ENCODE assay signal across 9 mouse cellular contexts in the genomic region with DNA sequence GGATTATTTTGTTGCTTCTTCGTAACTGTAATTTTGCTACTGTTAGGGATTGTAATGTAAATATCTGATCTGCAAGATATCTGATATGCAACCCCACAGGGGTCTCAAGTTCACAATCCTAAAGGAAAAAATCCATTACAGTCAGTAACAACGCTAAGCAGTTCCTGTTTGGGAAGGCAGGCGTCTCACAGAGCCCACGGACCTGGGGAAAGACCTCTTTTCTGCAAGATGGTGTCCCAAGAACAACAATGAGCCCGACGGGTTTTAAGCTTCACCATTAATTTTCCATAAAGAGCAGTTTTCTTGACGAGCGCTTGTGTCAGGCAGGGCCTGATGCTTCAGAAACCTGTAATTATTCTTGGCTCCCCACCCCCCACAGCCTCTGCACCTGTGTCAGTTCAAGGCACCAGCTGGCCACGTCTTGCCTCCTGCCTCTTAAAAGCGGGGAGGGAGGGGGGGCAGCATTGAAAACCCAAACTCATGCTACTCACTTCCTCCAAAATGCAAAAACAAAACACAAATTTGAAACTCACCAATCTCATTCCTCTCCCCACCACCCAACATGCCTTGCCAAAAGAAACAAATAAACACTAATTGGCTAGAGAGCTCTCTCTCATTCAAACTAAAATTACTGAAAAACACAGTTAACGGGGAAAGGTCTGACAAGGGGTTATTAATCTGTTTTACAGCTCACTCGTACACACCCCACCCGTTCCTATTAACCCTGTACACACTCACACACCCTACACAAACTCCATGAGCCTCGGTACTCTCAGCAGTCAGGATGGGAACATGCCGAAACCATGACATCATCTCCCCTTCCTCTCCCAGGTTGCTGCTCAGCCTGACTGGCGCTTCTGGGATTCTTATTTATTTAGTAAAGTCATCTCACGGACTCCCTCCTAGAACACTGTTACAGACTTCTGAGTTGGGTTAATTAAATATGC. TPM values are rescaled to one million over a fixed set of nuclear protein-coding genes. Genes with fewer than 3 reads are reported as not detected.
A peak's percentile ranks its signal among the peaks of the same experiment; 100 is the strongest.
DNase-seq lines count a peak whose midpoint lies in the region; ATAC-seq lines count a peak whose summit lies in the region.
"Had no signal": no experiment of that assay in that cellular context is flagged by ENCODE, and none has a peak within 500 bp of the region (broad histone marks: within the 10 kb centered on the region; RNA-seq: fewer than 3 reads in every experiment).

No protein-coding gene starts in this region.

- peak; percentile 50 for DNase-seq in gastrocnemius, adult 18-20 months (ENCODE audit: low spot score)
- no peak for DNase-seq in gastrocnemius, postnatal 10 days
- DNase-seq in forebrain, embryonic 14.5 days (ENCODE audit: low spot score) = peak; percentile 90
- no peak for DNase-seq in liver, embryonic 11.5 days (ENCODE audit: low spot score)
- peak; percentile 19 for DNase-seq in neural tube, embryonic 10.5 days (ENCODE audit: extremely low spot score, low spot score)
- no peak for DNase-seq in testis, postnatal 14 days (ENCODE audit: low spot score)

- peak overlapping the region; percentile 10; the same call in 1 of the 2 replicates for H3K4me3 ChIP-seq in brown adipose tissue, adult 24 weeks (ENCODE audit: insufficient read depth, low read depth, low read length)
- no peak overlapping the region for H3K4me3 ChIP-seq in forebrain, embryonic 14.5 days (ENCODE audit: low read depth, low read length)
- H3K4me3 ChIP-seq in hindbrain, embryonic 15.5 days = no peak overlapping the region
- no peak overlapping the region for H3K4me3 ChIP-seq in liver, embryonic 11.5 days (ENCODE audit: low read depth, low read length)

- H3K9me3 ChIP-seq in forebrain, embryonic 14.5 days (replicated peaks; ENCODE audit: control insufficient read depth, low read length) = no peaks in the 10 kb centered on the region
- no peaks in the 10 kb centered on the region for H3K9me3 ChIP-seq in hindbrain, embryonic 15.5 days
- no peaks in the 10 kb centered on the region for H3K9me3 ChIP-seq in liver, embryonic 11.5 days (ENCODE audit: control insufficient read depth, low read length)
- H3K9me3 ChIP-seq: G1E had no signal

- peaks cover 49% of the 10 kb centered on the region for H3K4me1 ChIP-seq in brown adipose tissue, adult 24 weeks (ENCODE audit: control insufficient read depth, insufficient read depth, insufficient read length, low read length)
- H3K4me1 ChIP-seq in forebrain, embryonic 14.5 days (ENCODE audit: control insufficient read depth, insufficient read depth, low read length) = peaks cover 32% of the 10 kb centered on the region
- peaks cover 87% of the 10 kb centered on the region for H3K4me1 ChIP-seq in hindbrain, embryonic 15.5 days (replicated peaks)
- H3K4me1 ChIP-seq in liver, embryonic 11.5 days (replicated peaks; ENCODE audit: control insufficient read depth, insufficient read depth, low read length) = peaks cover 13% of the 10 kb centered on the region

- WGBS in forebrain, embryonic 14.5 days = 11% methylated on average over 17 of the region's 17 CpGs
- WGBS in hindbrain, embryonic 15.5 days = 22% methylated on average over 17 of the region's 17 CpGs
- WGBS in liver, embryonic 11.5 days = 43% methylated on average over 17 of the region's 17 CpGs

- H3K36me3 ChIP-seq in forebrain, embryonic 14.5 days (ENCODE audit: control insufficient read depth, insufficient read depth, low read length) = no peaks in the 10 kb centered on the region
- H3K36me3 ChIP-seq in hindbrain, embryonic 15.5 days = no peaks in the 10 kb centered on the region
- H3K36me3 ChIP-seq in liver, embryonic 11.5 days (ENCODE audit: control insufficient read depth, insufficient read depth, low read length) = no peaks in the 10 kb centered on the region
- H3K36me3 ChIP-seq: G1E had no signal

- peak overlapping the region; percentile 32 for H3K4me2 ChIP-seq in forebrain, embryonic 14.5 days (ENCODE audit: low read length)
- H3K4me2 ChIP-seq in hindbrain, embryonic 15.5 days = peak overlapping the region; percentile 30
- H3K4me2 ChIP-seq in liver, embryonic 11.5 days = peak overlapping the region; percentile 24; the same call in 1 of the 2 replicates

- no peaks in the 10 kb centered on the region for H3K27me3 ChIP-seq in forebrain, embryonic 14.5 days (replicated peaks; ENCODE audit: control insufficient read depth, insufficient read depth, low read length)
- H3K27me3 ChIP-seq in hindbrain, embryonic 15.5 days = no peaks in the 10 kb centered on the region
- H3K27me3 ChIP-seq in liver, embryonic 11.5 days (replicated peaks; ENCODE audit: control insufficient read depth, insufficient read depth, low read length) = no peaks in the 10 kb centered on the region

- peak overlapping the region; percentile 25; the same call in 1 of the 2 replicates for H3K9ac ChIP-seq in forebrain, embryonic 14.5 days (ENCODE audit: low read length)
- no peak overlapping the region for H3K9ac ChIP-seq in hindbrain, embryonic 15.5 days
- H3K9ac ChIP-seq in liver, embryonic 11.5 days (ENCODE audit: low read depth, low read length) = no peak overlapping the region

- peak; percentile 92 for ATAC-seq in forebrain, embryonic 14.5 days
- ATAC-seq in hindbrain, embryonic 15.5 days (ENCODE audit: low FRiP score, low read depth) = peak; percentile 72; the same call in 1 of the 2 replicates
- ATAC-seq in liver, embryonic 11.5 days (replicated peaks; ENCODE audit: low FRiP score) = no peak

- peak overlapping the region; percentile 99 for H3K27ac ChIP-seq in brown adipose tissue, adult 24 weeks (replicated peaks; ENCODE audit: low read depth, low read length)
- peak overlapping the region; percentile 57 for H3K27ac ChIP-seq in forebrain, embryonic 14.5 days (ENCODE audit: low read depth, low read length)
- peak overlapping the region; percentile 69 for H3K27ac ChIP-seq in hindbrain, embryonic 15.5 days (replicated peaks)
- no peak overlapping the region for H3K27ac ChIP-seq in liver, embryonic 11.5 days (ENCODE audit: low read depth, low read length)

RNA-seq across cellular contexts. Expression of gene Klf7, which starts 34.2 kb away (rescaled TPM):
- total RNA-seq in gastrocnemius, adult 18-20 months (2021) = 1 to 10 TPM; 5.8 to 8.1 TPM
- 10 to 100 TPM; 13.6 to 17.3 TPM for total RNA-seq in gastrocnemius, postnatal 10 days (2021)
- 3.5 and 5.8 TPM in 2 replicates for polyA plus RNA-seq in brown adipose tissue, adult 24 weeks (2012; ENCODE audit: insufficient read depth, insufficient read length, missing spikeins)
- 63.1 and 91.4 TPM in 2 replicates for polyA plus RNA-seq in forebrain, embryonic 14.5 days (2014; fragmentation: Nextera tagmentation; extraction: Ambion mirVana)
- 109 and 117 TPM in 2 replicates for polyA plus RNA-seq in hindbrain, embryonic 15.5 days (2015; fragmentation: Nextera tagmentation; extraction: Ambion mirVana)
- polyA plus RNA-seq in liver, embryonic 11.5 days (2014; fragmentation: Nextera tagmentation; extraction: Ambion mirVana) = 9.5 and 10.1 TPM in 2 replicates
- polyA plus RNA-seq: G1E had no signal

Comparison
In these comparisons a context has a peak if more than half of its experiments do, and no peak if none do; other contexts are left out.
1. DNase-seq: peak in gastrocnemius, adult 18-20 months (single experiment), forebrain, embryonic 14.5 days (single experiment) and neural tube, embryonic 10.5 days (single experiment); none in gastrocnemius, postnatal 10 days (single experiment), liver, embryonic 11.5 days (single experiment) and testis, postnatal 14 days (single experiment).
2. Peak in every context shown above with its lines, with median percentiles within 50 percentile points of each other: H3K4me2 ChIP-seq.